Mouse (Mus musculus): ENCODE results near the gene Usp22. TPM values are rescaled to one million over a fixed set of nuclear protein-coding genes. Genes with fewer than 3 reads are reported as not detected.
"Not testable (repeated sequence)": the region's sequence is repeated elsewhere in the genome, so short reads cannot be mapped to it uniquely, and the experiment has no call there.

Usp22 gene
- total RNA-seq, 2 experiments from 2014 or later: 13.4 to 16.7 TPM

GRCm38 (mm10) chr11:61150233-61151001 is 24.4 kb downstream of the Usp22 start:
- H3K27ac ChIP-seq: no peak overlapping the region
- intact Hi-C loops (cut with DNase I): no loop called here
- H3K4me3 ChIP-seq: no peak overlapping the region
- DNase-seq: no peak
- no peak for TF ChIP-seq CTCF (IDR thresholded peaks at IDR 0.05)

GRCm38 (mm10) chr11:61147300-61147683 is 27.6 kb downstream of the Usp22 start:
- peak; percentile 19; the same call in 1 of the 2 replicates for TF ChIP-seq CTCF (IDR thresholded peaks at IDR 0.05)
- peak; percentile 50 for DNase-seq
- no peak overlapping the region for H3K27ac ChIP-seq
- intact Hi-C loops (cut with DNase I): no loop called here
- H3K4me3 ChIP-seq: peak overlapping the region; percentile 59

- no peak overlapping the region for H3K27ac ChIP-seq
- H3K4me3 ChIP-seq: peak overlapping the region; percentile 59
- intact Hi-C loops (cut with DNase I): no loop called here
- DNase-seq: peak; percentile 44
- TF ChIP-seq CTCF (IDR thresholded peaks at IDR 0.05): peak; percentile 36; the same call in 1 of the 2 replicates
These were observed 28.1 kb downstream of the Usp22 start for GRCm38 (mm10) chr11:61146645-61147299.

DNA sequence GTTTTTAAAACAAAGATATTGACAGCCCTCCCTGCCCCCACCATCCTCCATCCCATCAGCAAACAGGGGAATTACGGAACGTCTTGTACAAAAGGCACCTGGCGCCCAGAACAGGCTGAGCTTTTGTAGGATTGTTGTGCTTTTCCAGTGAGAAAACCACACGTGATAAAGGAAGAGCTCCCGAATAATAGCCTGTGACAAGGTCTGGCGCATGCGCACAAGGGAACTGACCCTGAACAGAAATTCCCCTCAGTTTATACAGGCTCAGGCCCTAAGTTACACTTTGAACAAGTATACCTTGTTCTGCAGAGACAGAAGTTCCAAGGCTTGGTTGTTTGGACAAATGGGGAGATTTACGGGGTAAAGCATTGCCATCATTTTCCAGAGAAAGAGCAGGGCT is 29.3 kb downstream of the Usp22 start:
- no peak for TF ChIP-seq CTCF (IDR thresholded peaks at IDR 0.05)
- no peak for DNase-seq
- intact Hi-C loops (cut with DNase I): no loop called here
- Histone ChIP-seq H3K4me3 (no peak overlapping the region), H3K27ac (no peak overlapping the region)

- Histone ChIP-seq H3K4me3 (no peak overlapping the region), H3K27ac (no peak overlapping the region)
- no peak for DNase-seq
- TF ChIP-seq CTCF (IDR thresholded peaks at IDR 0.05): 0 out of 2 replicates have a peak, but pooled peaks have one; percentile 19
- intact Hi-C loops (cut with DNase I): no loop called here
These were observed 31.0 kb downstream of the Usp22 start for GRCm38 (mm10) chr11:61143564-61144469.

GRCm38 (mm10) chr11:61142941-61143530 is 31.8 kb downstream of the Usp22 start:
- peak overlapping the region; percentile 42 for H3K4me3 ChIP-seq

GRCm38 (mm10) chr11:61142262-61142661 is 32.6 kb downstream of the Usp22 start:
- Histone ChIP-seq H3K27ac (0 out of 2 replicates have a peak overlapping the region, but pooled peaks have one; percentile 38), H3K4me3 (peak overlapping the region; percentile 42)
- TF ChIP-seq CTCF (IDR thresholded peaks at IDR 0.05): no peak
- no peak for DNase-seq
- intact Hi-C loops (cut with DNase I): no loop called here

More at GRCm38 (mm10) chr11:61142941-61143530, 31.8 kb downstream of the Usp22 start:
- intact Hi-C loops (cut with DNase I): no loop called here
- H3K27ac ChIP-seq: peak overlapping the region; percentile 38; the same call in 1 of the 2 replicates
- no peak for DNase-seq
- TF ChIP-seq CTCF (IDR thresholded peaks at IDR 0.05): no peak

GRCm38 (mm10) chr11:61141693-61142092 is 33.2 kb downstream of the Usp22 start:
- intact Hi-C loops (cut with DNase I): no loop called here
- no peak for TF ChIP-seq CTCF (IDR thresholded peaks at IDR 0.05)
- H3K27ac ChIP-seq: no peak overlapping the region
- no peak overlapping the region for H3K4me3 ChIP-seq
- DNase-seq: no peak

DNA sequence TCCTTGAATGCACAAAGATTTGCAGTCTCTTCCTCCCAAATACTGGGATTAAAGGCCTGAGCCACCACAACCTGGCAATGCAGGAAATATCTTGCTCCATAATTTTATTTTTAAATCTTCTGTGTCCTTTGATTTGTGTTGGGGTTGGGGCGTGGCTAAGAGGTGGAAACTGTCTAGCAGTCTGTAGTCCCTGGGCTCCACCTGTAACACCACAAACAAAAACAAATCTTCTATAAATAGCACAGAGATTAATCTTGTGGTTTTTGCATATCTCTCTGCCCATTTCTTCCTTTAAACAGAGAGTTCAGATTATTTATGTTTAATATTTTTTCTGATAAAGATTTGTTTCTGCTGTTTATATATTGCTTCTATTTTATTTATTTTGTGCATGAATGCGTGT is 41.9 kb downstream of the Usp22 start:
- no peak overlapping the region for H3K4me3 ChIP-seq
- no peak for TF ChIP-seq CTCF (IDR thresholded peaks at IDR 0.05)

GRCm38 (mm10) chr11:61130646-61131045 is 44.2 kb downstream of the Usp22 start:
- intact Hi-C loops (cut with DNase I); DNase-seq; H3K4me3 ChIP-seq; H3K27ac ChIP-seq: not testable (repeated sequence)

More for the DNA sequence above, 41.9 kb downstream of the Usp22 start:
- intact Hi-C loops (cut with DNase I): no loop called here
- DNase-seq: no peak
- H3K27ac ChIP-seq: no peak overlapping the region

DNA sequence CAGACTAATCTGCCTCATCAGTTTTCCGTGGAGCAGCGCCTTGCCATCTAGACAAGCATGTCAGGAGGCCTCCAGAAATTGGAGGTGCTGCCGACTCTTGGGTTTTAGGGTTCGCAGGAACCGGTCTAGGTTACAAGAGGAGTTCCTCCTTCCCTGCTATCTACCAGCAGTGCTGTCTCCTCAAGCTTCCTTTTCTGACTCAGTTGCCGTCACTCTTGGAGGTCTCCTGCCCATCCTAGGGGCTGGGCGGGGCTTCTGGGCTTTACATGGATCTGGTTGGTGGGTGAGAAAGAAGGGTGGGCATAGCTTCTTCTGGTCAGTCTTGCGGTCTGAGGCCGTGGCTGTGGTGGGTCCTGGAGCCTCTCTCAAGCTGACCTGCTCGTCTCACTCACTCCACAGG is 45.5 kb downstream of the Usp22 start:
- H3K4me3 ChIP-seq: no peak overlapping the region
- intact Hi-C loops (cut with DNase I): no loop called here
- TF ChIP-seq CTCF (IDR thresholded peaks at IDR 0.05): no peak
- no peak for DNase-seq
- H3K27ac ChIP-seq: no peak overlapping the region

DNA sequence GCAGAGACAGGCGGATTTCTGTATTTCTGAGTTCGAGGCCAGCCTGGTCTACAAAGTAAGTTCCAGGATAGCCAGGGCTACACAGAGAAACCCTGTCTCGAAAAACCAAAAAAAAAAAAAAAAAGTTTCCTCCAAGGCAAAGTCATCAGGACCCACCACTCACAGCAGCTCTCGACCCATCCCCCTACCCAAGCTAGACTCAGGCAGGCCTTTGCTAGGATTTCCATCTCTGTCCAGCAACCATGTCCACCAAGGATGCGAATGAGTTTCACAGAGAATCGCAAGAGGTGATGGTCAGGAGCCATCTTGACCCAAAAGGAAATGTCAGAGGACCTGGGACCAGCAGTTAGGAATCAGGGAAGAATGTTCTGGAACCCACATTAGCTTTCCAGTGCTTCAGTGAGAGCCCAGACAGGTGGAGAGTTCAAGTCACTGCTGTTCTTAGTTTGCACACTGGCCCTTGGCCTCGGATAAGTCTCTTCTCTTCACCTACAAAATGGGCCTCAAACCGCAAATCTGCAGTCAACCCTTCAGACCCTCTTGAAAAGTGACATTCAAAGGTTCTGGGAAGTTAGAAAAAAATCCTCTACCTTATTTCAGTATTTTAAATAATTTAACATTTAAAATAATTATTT is 47.3 kb downstream of the Usp22 start:
- no peak for DNase-seq
- intact Hi-C loops (cut with DNase I): no loop called here
- H3K27ac ChIP-seq: no peak overlapping the region
- H3K4me3 ChIP-seq: no peak overlapping the region
- no peak for TF ChIP-seq CTCF (IDR thresholded peaks at IDR 0.05)
